In genomic region chr11:97809235-97810121, GRCm38 (mm10) we compare ENCODE assay signal across 9 mouse cellular contexts. TPM values are rescaled to one million over a fixed set of nuclear protein-coding genes. Genes with fewer than 3 reads are reported as not detected.
DNase-seq lines count a peak whose midpoint lies in the region; ATAC-seq and TF ChIP-seq lines count a peak whose summit lies in the region.
"Had no signal": no experiment of that assay in that cellular context is flagged by ENCODE, and none has a peak within 500 bp of the region (broad histone marks: within the 10 kb centered on the region; RNA-seq: fewer than 3 reads in every experiment).

No protein-coding gene starts in this region.

- H3K4me2 ChIP-seq in kidney, embryonic 16.5 days (replicated peaks; ENCODE audit: low read depth, low read length) = peak overlapping the region; percentile 23; the same call in 1 of the 2 replicates
- H3K4me2 ChIP-seq in heart, postnatal 0 days (ENCODE audit: low read depth, low read length) = 0 out of 2 replicates have a peak overlapping the region, but pooled peaks have one; percentile 12
- no peak overlapping the region for H3K4me2 ChIP-seq in midbrain, embryonic 12.5 days (replicated peaks)

- 63% methylated on average over 7 of the region's 7 CpGs for WGBS in kidney, embryonic 16.5 days
- WGBS in heart, postnatal 0 days = 44% methylated on average over 7 of the region's 7 CpGs
- WGBS in midbrain, embryonic 12.5 days = 76% methylated on average over 7 of the region's 7 CpGs

- H3K4me1 ChIP-seq in kidney, embryonic 16.5 days (ENCODE audit: insufficient read depth, low read length) = peaks cover 100% of the 10 kb centered on the region
- peaks cover 76% of the 10 kb centered on the region for H3K4me1 ChIP-seq in heart, postnatal 0 days (ENCODE audit: control insufficient read depth, insufficient read depth)
- peaks cover 91% of the 10 kb centered on the region for H3K4me1 ChIP-seq in midbrain, embryonic 12.5 days

- TF ChIP-seq CTCF in heart, postnatal 0 days (IDR thresholded peaks at IDR 0.05; ENCODE audit: low read depth) = no peak

- peak overlapping the region; percentile 46; the same call in 1 of the 2 replicates for H3K9ac ChIP-seq in kidney, embryonic 16.5 days (replicated peaks; ENCODE audit: low read length)
- H3K9ac ChIP-seq in heart, postnatal 0 days (replicated peaks; ENCODE audit: low read depth, low read length) = 0 out of 2 replicates have a peak overlapping the region, but pooled peaks have one; percentile 16
- peak overlapping the region; percentile 16; the same call in 1 of the 2 replicates for H3K9ac ChIP-seq in midbrain, embryonic 12.5 days (replicated peaks)

- 0 out of 2 replicates have a peak, but pooled peaks cover 18% of the 10 kb centered on the region for H3K36me3 ChIP-seq in kidney, embryonic 16.5 days (ENCODE audit: insufficient read depth, low read length)
- peaks cover 27% of the 10 kb centered on the region for H3K36me3 ChIP-seq in heart, postnatal 0 days (replicated peaks; ENCODE audit: control insufficient read depth, insufficient read depth, low read length)
- H3K36me3 ChIP-seq in midbrain, embryonic 12.5 days = peaks cover 30% of the 10 kb centered on the region

- no peak for ATAC-seq in kidney, embryonic 16.5 days (ENCODE audit: low FRiP score, low TSS enrichment)
- no peak for ATAC-seq in heart, postnatal 0 days (ENCODE audit: insufficient read depth, low read depth)
- no peak for ATAC-seq in midbrain, embryonic 12.5 days (ENCODE audit: low FRiP score, low read depth)
- no peak for ATAC-seq in CD4-positive, CD25-positive, alpha-beta regulatory T cell, adult 4 months

- peak; percentile 27 for DNase-seq in adrenal gland, postnatal 10 days
- DNase-seq in adrenal gland, postnatal 4 days (ENCODE audit: low spot score in 2 of 2) = no peak
- no peak for DNase-seq in kidney, postnatal 10 days
- no peak for DNase-seq in heart, postnatal 0 days (ENCODE audit: low spot score)
- no peak for DNase-seq in thymus, postnatal 36 days

- TF ChIP-seq EP300 in heart, postnatal 0 days (IDR thresholded peaks at IDR 0.05; ENCODE audit: low read depth) = no peak

- no peaks in the 10 kb centered on the region for H3K27me3 ChIP-seq in kidney, embryonic 16.5 days (ENCODE audit: insufficient read depth, low read length)
- H3K27me3 ChIP-seq in heart, postnatal 0 days (ENCODE audit: control insufficient read depth, insufficient read depth, low read length) = no peaks in the 10 kb centered on the region
- H3K27me3 ChIP-seq in midbrain, embryonic 12.5 days = no peaks in the 10 kb centered on the region

- no peak overlapping the region for H3K4me3 ChIP-seq in kidney, embryonic 16.5 days (ENCODE audit: low read length)
- H3K4me3 ChIP-seq in heart, postnatal 0 days (ENCODE audit: low read depth, low read length) = no peak overlapping the region
- no peak overlapping the region for H3K4me3 ChIP-seq in midbrain, embryonic 12.5 days

- H3K9me3 ChIP-seq in kidney, embryonic 16.5 days (ENCODE audit: low read length) = no peaks in the 10 kb centered on the region
- H3K9me3 ChIP-seq in heart, postnatal 0 days (replicated peaks; ENCODE audit: control insufficient read depth, low read length) = no peaks in the 10 kb centered on the region
- H3K9me3 ChIP-seq in midbrain, embryonic 12.5 days = no peaks in the 10 kb centered on the region

- H3K27ac ChIP-seq in kidney, embryonic 16.5 days (ENCODE audit: low read length) = peak overlapping the region; percentile 82
- H3K27ac ChIP-seq in heart, postnatal 0 days (ENCODE audit: low read depth) = peak overlapping the region; percentile 58; the same call in 1 of the 2 replicates
- 0 out of 2 replicates have a peak overlapping the region, but pooled peaks have one; percentile 49 for H3K27ac ChIP-seq in midbrain, embryonic 12.5 days (replicated peaks)

RNA-seq across cellular contexts. Expression of gene Lasp1, which starts 10.7 kb away (rescaled TPM):
- 100 to 1,000 TPM; 107 to 122 TPM for total RNA-seq in adrenal gland, postnatal 10 days (2021)
- total RNA-seq in adrenal gland, postnatal 4 days (2021) = 100 to 1,000 TPM; 184 to 192 TPM
- 133 TPM in 2 replicates for polyA plus RNA-seq in kidney, embryonic 16.5 days (2015; fragmentation: Nextera tagmentation; extraction: Ambion mirVana)
- 34.2 and 45.7 TPM in 2 replicates for total RNA-seq in heart, postnatal 0 days (2014; rRNA removed; ENCODE audit: low replicate concordance)
- 26.5 and 27.8 TPM in 2 replicates for polyA plus RNA-seq in heart, postnatal 0 days (2015; fragmentation: Nextera tagmentation; extraction: Ambion mirVana)
- 102 and 106 TPM in 2 replicates for polyA plus RNA-seq in midbrain, embryonic 12.5 days (2016; fragmentation: Nextera tagmentation; extraction: Ambion mirVana)
- polyA plus RNA-seq in CD4-positive, CD25-positive, alpha-beta regulatory T cell, adult 4 months (2017; shearing (Covaris generic)) = 10 to 100 TPM; 46.4 to 49.9 TPM

RNA-seq across cellular contexts. Expression of gene Rpl23, which starts 27.2 kb away (rescaled TPM):
- total RNA-seq in adrenal gland, postnatal 10 days (2021) = 100 to 1,000 TPM; 958 to 975 TPM
- 1,000 to 10,000 TPM; 1,280 to 1,304 TPM for total RNA-seq in adrenal gland, postnatal 4 days (2021)
- 428 and 460 TPM in 2 replicates for polyA plus RNA-seq in kidney, embryonic 16.5 days (2015; fragmentation: Nextera tagmentation; extraction: Ambion mirVana)
- total RNA-seq in heart, postnatal 0 days (2014; rRNA removed; ENCODE audit: low replicate concordance) = 192 and 208 TPM in 2 replicates
- 394 and 409 TPM in 2 replicates for polyA plus RNA-seq in heart, postnatal 0 days (2015; fragmentation: Nextera tagmentation; extraction: Ambion mirVana)
- polyA plus RNA-seq in midbrain, embryonic 12.5 days (2016; fragmentation: Nextera tagmentation; extraction: Ambion mirVana) = 370 and 378 TPM in 2 replicates
- 1,000 to 10,000 TPM in 1 of 2 experiments, 100 to 1,000 TPM in 1; 884 to 1,093 TPM for polyA plus RNA-seq in CD4-positive, CD25-positive, alpha-beta regulatory T cell, adult 4 months (2017; shearing (Covaris generic))

RNA-seq across cellular contexts. Expression of gene B230217C12Rik, which starts 31.1 kb away (rescaled TPM):
- total RNA-seq in adrenal gland, postnatal 10 days (2021) = 1 to 10 TPM; 2.0 to 3.1 TPM
- total RNA-seq in adrenal gland, postnatal 4 days (2021) = 1 to 10 TPM; 6.6 to 6.7 TPM
- polyA plus RNA-seq in kidney, embryonic 16.5 days (2015; fragmentation: Nextera tagmentation; extraction: Ambion mirVana) = 4.3 and 6.7 TPM in 2 replicates
- total RNA-seq in heart, postnatal 0 days (2014; rRNA removed; ENCODE audit: low replicate concordance) = 0.23 and 1.4 TPM in 2 replicates
- 0.97 and 1.6 TPM in 2 replicates for polyA plus RNA-seq in heart, postnatal 0 days (2015; fragmentation: Nextera tagmentation; extraction: Ambion mirVana)
- polyA plus RNA-seq in midbrain, embryonic 12.5 days (2016; fragmentation: Nextera tagmentation; extraction: Ambion mirVana) = 14.2 and 15.8 TPM in 2 replicates
- polyA plus RNA-seq in CD4-positive, CD25-positive, alpha-beta regulatory T cell, adult 4 months (2017; shearing (Covaris generic)) = 1 to 10 TPM; 1.4 TPM

RNA-seq across cellular contexts. Expression of gene 1700001P01Rik, which starts 33.8 kb away (rescaled TPM):
- total RNA-seq in adrenal gland, postnatal 10 days (2021) = under 1 TPM in 1 of 2 experiments, not detected in 1; 0.51 TPM
- total RNA-seq in adrenal gland, postnatal 4 days (2021) = under 1 TPM in 1 of 2 experiments, not detected in 1; 0.87 TPM
- 0.27 and 0.31 TPM in 2 replicates for polyA plus RNA-seq in kidney, embryonic 16.5 days (2015; fragmentation: Nextera tagmentation; extraction: Ambion mirVana)
- not detected in 2 replicates for total RNA-seq in heart, postnatal 0 days (2014; rRNA removed; ENCODE audit: low replicate concordance)
- not detected in 2 replicates for polyA plus RNA-seq in heart, postnatal 0 days (2015; fragmentation: Nextera tagmentation; extraction: Ambion mirVana)
- 0.31 and 1.3 TPM in 2 replicates for polyA plus RNA-seq in midbrain, embryonic 12.5 days (2016; fragmentation: Nextera tagmentation; extraction: Ambion mirVana)
- polyA plus RNA-seq in CD4-positive, CD25-positive, alpha-beta regulatory T cell, adult 4 months (2017; shearing (Covaris generic)) = not detected
- total RNA-seq: adrenal gland, postnatal 36 days had no signal

RNA-seq across cellular contexts. Expression of gene Cwc25, which starts 43.1 kb away (rescaled TPM):
- total RNA-seq in adrenal gland, postnatal 10 days (2021) = 10 to 100 TPM; 19.9 to 20.0 TPM
- total RNA-seq in adrenal gland, postnatal 4 days (2021) = 10 to 100 TPM; 23.0 to 24.5 TPM
- 15.1 and 18.4 TPM in 2 replicates for polyA plus RNA-seq in kidney, embryonic 16.5 days (2015; fragmentation: Nextera tagmentation; extraction: Ambion mirVana)
- 3.2 and 3.5 TPM in 2 replicates for total RNA-seq in heart, postnatal 0 days (2014; rRNA removed; ENCODE audit: low replicate concordance)
- polyA plus RNA-seq in heart, postnatal 0 days (2015; fragmentation: Nextera tagmentation; extraction: Ambion mirVana) = 7.7 and 8.2 TPM in 2 replicates
- 22.3 and 24.4 TPM in 2 replicates for polyA plus RNA-seq in midbrain, embryonic 12.5 days (2016; fragmentation: Nextera tagmentation; extraction: Ambion mirVana)
- polyA plus RNA-seq in CD4-positive, CD25-positive, alpha-beta regulatory T cell, adult 4 months (2017; shearing (Covaris generic)) = 10 to 100 TPM; 25.2 to 33.8 TPM
